Mouse (Mus musculus) inflammation-experienced regulatory T-cells (primary cell): ENCODE data around the gene Yipf6. TPM values are rescaled to one million over a fixed set of nuclear protein-coding genes. Genes with fewer than 3 reads are reported as not detected.

Experiments used
- polyA plus RNA-seq, 2 experiments: library from polyadenylated mRNA; unstranded; fragments of 100-300 nt; shearing (Covaris generic); gene quantifications; one replicate each; pipeline ENCODE4 v1.2.1; 2017

Yipf6 gene
- 10 to 100 TPM; 30.9 to 33.6 TPM for polyA plus RNA-seq

GRCm38 (mm10) chrX:98936101-98936500 lies at the start of gene Yipf6:
Gene Yipf6, plus strand, starts transcription at chrX:98936316.

GRCm38 (mm10) chrX:98890406-98891116 lies 45.6 kb upstream of the Yipf6 start, which contains the start of gene Ophn1:
Gene Ophn1, minus strand, starts transcription at chrX:98891025.

Other genes with a start within 250 kb of the Yipf6 start
- gene Ophn1, start 45.3 kb upstream of the Yipf6 start, polyA plus RNA-seq = 1 to 10 TPM; 1.0 to 2.3 TPM
- under 1 TPM; 0.34 to 0.49 TPM for gene Stard8, start 66.9 kb downstream of the Yipf6 start, polyA plus RNA-seq
- gene Efnb1, start 199.8 kb downstream of the Yipf6 start, polyA plus RNA-seq = 1 to 10 TPM; 2.9 to 3.2 TPM